Mouse (Mus musculus) hindbrain, embryonic 10.5 days (tissue): ENCODE data around the gene Wdr18. TPM values are rescaled to one million over a fixed set of nuclear protein-coding genes. Genes with fewer than 3 reads are reported as not detected.

Experiments used
- DNase-seq: peaks from one replicate; pipeline ENCODE4 v3.0.0-alpha.2; 2017; ENCODE audit warnings: low spot score
- H3K27ac ChIP-seq: fragments of 300-500 bp; sonication (generic); 2 replicates; pipeline ENCODE4 v1.5.1; 2016; ENCODE audit warnings: mild to moderate bottlenecking, moderate library complexity
- H3K27me3 ChIP-seq: fragments of 300-500 bp; sonication (generic); 2 replicates; pipeline ENCODE4 v1.6.1; 2016; ENCODE audit warnings: mild to moderate bottlenecking; ENCODE audit not compliant: poor library complexity, insufficient read depth, severe bottlenecking
- H3K36me3 ChIP-seq: fragments of 300-500 bp; sonication (generic); 2 replicates; pipeline ENCODE4 v1.6.1; 2016; ENCODE audit warnings: mild to moderate bottlenecking, moderate library complexity
- H3K4me1 ChIP-seq: fragments of 300-500 bp; sonication (generic); replicated peaks from 2 replicates; pipeline ENCODE4 v1.6.1; 2016; ENCODE audit warnings: mild to moderate bottlenecking
- H3K4me3 ChIP-seq: fragments of 300-500 bp; sonication (generic); 2 replicates; pipeline ENCODE4 v1.5.1; 2016; ENCODE audit warnings: mild to moderate bottlenecking, moderate library complexity
- H3K9me3 ChIP-seq: fragments of 300-500 bp; sonication (generic); 2 replicates; pipeline ENCODE4 v1.6.1; 2016; ENCODE audit warnings: mild to moderate bottlenecking, moderate library complexity
- WGBS: fragments of 180-500 bp; shearing (Covaris S2); methylation state at CpG from one replicate; pipeline ENCODE4 v1.1.7; 2016; 5-methylcytosine and 5-hydroxymethylcytosine counted together
- polyA plus RNA-seq: library from polyadenylated mRNA; unstranded; fragments of >200 nt; fragmentation: Nextera tagmentation; extraction: Ambion mirVana; gene quantifications from 2 replicates; pipeline ENCODE4 v1.2.1, GENCODE M21; 2016

The Wdr18 gene
- polyA plus RNA-seq, 1 experiment from 2014 or later, result 128 TPM

DNA sequence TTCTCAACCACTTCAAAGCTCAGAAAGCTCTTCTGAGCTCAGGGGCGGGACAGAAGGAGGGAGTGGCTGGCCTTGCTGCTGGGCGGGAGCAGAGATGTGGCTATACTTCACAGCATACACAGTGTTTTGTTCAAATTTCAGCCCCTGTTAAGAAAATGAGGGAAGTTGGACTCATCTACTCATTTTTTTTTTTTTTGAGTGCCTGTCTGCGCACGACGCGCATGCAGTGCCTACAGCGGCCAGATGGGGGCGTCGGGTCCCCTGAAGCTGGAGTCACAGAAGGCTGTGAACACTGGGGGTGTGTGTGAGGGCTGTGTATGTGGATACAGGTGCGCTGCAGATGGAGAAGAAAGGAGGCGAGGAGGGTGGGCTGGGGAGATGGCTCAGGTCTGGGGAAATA, 27.0 kb downstream of the Wdr18 start:
- peaks cover 13% of the 10 kb centered on the region for H3K36me3 ChIP-seq
- H3K4me3 ChIP-seq, result peak overlapping the region; percentile 61
- H3K9me3 ChIP-seq, result peaks cover 12% of the 10 kb centered on the region; the same call in 1 of the 2 replicates
- WGBS, result 3% methylated on average over 11 of the region's 11 CpGs
- H3K27ac ChIP-seq, result peak overlapping the region; percentile 87; the same call in 1 of the 2 replicates
- H3K4me1 ChIP-seq, result peaks cover 65% of the 10 kb centered on the region
- DNase-seq, result peak; percentile 88
- H3K27me3 ChIP-seq, result peaks cover 54% of the 10 kb centered on the region

- Histone ChIP-seq H3K27me3 (peaks cover 54% of the 10 kb centered on the region), H3K4me3 (peak overlapping the region; percentile 61), H3K27ac (peak overlapping the region; percentile 87), H3K9me3 (peaks cover 16% of the 10 kb centered on the region; the same call in 1 of the 2 replicates), H3K36me3 (peaks cover 19% of the 10 kb centered on the region), H3K4me1 (peaks cover 57% of the 10 kb centered on the region)
- DNase-seq, result no peak
- 10% methylated on average over 27 of the region's 27 CpGs for WGBS
Measured at GRCm38 (mm10) chr10:79987771-79988505, 28.0 kb downstream of the Wdr18 start.

DNA sequence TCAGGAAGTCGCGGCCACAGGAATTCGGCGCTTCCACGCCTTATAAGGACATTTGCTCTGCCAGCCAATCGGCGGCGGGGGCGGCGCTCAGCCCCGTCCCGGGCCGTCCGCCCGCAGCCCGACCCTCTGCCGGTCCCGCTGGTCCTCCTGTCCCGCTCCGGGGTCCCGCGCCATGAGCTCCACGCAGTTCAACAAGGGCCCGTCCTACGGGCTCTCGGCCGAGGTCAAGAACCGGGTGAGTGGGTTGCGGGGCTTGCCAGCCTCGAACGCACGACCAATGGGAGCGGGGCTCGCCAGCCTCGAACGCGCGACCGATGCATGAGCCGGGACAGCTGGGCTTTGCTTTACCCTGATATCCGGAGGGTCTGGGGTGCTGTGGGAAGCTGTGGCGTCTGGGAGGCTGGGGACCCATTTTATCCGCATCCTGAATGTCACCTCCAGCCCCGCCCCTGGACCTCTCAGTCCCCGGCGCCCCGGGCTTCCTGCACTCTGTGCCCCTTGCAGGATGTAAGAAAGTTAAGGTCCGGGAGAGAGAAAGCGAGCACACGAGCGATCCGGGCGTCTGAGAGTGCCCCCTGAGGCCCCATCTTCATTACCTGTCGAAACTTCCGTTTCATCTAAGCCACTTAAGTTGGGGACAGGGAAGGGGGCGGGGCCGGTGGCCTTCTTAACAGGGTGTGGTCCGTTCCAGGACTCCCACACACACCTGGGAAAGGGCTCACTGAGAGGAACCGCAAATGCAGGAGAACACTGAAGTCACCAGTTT, 28.7 kb downstream of the Wdr18 start, which contains the start of gene Cnn2:
Gene Cnn2 (plus strand): TSS at position 79 of the 766 bp plus-strand sequence.
- Histone ChIP-seq H3K36me3 (peaks cover 26% of the 10 kb centered on the region), H3K9me3 (peaks cover 16% of the 10 kb centered on the region; the same call in 1 of the 2 replicates), H3K27ac (peak within 1 kb of the TSS; percentile 87), H3K4me3 (peak within 1 kb of the TSS; percentile 61), H3K4me1 (peaks cover 50% of the 10 kb centered on the region), H3K27me3 (peaks cover 54% of the 10 kb centered on the region)
- peak; percentile 70 for DNase-seq
- WGBS, result under 1% methylated on average over 59 of the region's 59 CpGs

GRCm38 (mm10) chr10:79989272-79989786, 29.4 kb downstream of the Wdr18 start:
- peak overlapping the region; percentile 87 for H3K27ac ChIP-seq
- H3K4me3 ChIP-seq, result peak overlapping the region; percentile 61
- peaks cover 54% of the 10 kb centered on the region for H3K27me3 ChIP-seq
- WGBS, result 26% methylated on average over 8 of the region's 8 CpGs
- H3K36me3 ChIP-seq, result peaks cover 30% of the 10 kb centered on the region
- no peak for DNase-seq
- H3K4me1 ChIP-seq, result peaks cover 48% of the 10 kb centered on the region
- peaks cover 16% of the 10 kb centered on the region; the same call in 1 of the 2 replicates for H3K9me3 ChIP-seq

DNA sequence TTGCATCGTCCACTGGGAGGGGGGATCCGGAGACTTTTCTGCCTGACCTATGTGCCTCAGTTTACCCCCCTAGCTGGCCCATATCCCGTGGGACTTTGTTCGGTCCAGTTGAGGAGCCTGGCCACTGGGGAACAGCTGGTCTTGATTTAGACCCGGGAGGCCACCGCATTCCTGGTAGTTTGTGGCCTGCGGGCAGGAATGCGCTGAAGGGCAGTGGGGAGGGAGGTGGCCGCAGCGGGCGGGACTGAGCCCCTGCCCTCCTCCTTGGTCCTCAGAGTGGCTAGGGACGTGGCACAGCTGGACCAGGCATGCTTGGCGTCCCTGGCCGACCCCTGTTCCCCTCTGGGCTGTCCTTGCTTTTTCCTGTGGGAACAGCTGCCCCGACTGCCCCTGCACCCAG, 29.9 kb downstream of the Wdr18 start:
- Histone ChIP-seq H3K36me3 (peaks cover 36% of the 10 kb centered on the region), H3K4me1 (peaks cover 48% of the 10 kb centered on the region), H3K27me3 (peaks cover 54% of the 10 kb centered on the region), H3K4me3 (peak overlapping the region; percentile 61), H3K9me3 (peaks cover 16% of the 10 kb centered on the region; the same call in 1 of the 2 replicates), H3K27ac (peak overlapping the region; percentile 63)
- peak; percentile 42 for DNase-seq
- WGBS, result 12% methylated on average over 15 of the region's 15 CpGs

GRCm38 (mm10) chr10:79991099-79991498, 31.1 kb downstream of the Wdr18 start:
- DNase-seq, result no peak
- peak overlapping the region; percentile 2; the same call in 1 of the 2 replicates for H3K4me3 ChIP-seq
- peaks cover 38% of the 10 kb centered on the region for H3K36me3 ChIP-seq
- H3K4me1 ChIP-seq, result peaks cover 44% of the 10 kb centered on the region
- 56% methylated on average over 12 of the region's 12 CpGs for WGBS
- H3K9me3 ChIP-seq, result peaks cover 16% of the 10 kb centered on the region; the same call in 1 of the 2 replicates
- peaks cover 53% of the 10 kb centered on the region for H3K27me3 ChIP-seq
- H3K27ac ChIP-seq, result no peak overlapping the region

DNA sequence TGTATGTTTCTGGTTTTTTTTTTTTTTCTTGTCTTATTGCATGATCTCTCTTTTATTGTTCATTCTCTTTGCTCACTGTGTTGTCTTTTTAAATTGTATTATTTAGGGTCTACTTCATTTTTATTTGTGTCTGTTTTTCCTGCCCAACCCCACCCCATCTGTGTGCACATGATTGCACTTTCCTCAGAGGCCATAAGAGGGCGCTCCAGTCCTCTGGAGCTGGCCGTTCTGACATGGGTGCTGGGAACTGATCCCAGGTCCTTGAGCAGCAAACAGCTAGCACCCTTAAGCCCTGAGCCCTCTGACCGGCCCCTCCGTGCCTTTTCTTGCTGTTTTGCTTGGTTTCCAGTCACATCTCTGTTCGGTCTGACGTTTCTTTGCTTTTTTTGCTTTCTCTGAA, 31.6 kb downstream of the Wdr18 start:
- Histone ChIP-seq H3K9me3 (peaks cover 16% of the 10 kb centered on the region; the same call in 1 of the 2 replicates), H3K27me3 (peaks cover 49% of the 10 kb centered on the region), H3K4me3 (peak overlapping the region; percentile 2; the same call in 1 of the 2 replicates), H3K36me3 (peaks cover 38% of the 10 kb centered on the region), H3K4me1 (peaks cover 44% of the 10 kb centered on the region), H3K27ac (no peak overlapping the region)
- 84% methylated on average over 6 of the region's 6 CpGs for WGBS
- no peak for DNase-seq

- Histone ChIP-seq H3K4me3 (no peak overlapping the region), H3K4me1 (peaks cover 33% of the 10 kb centered on the region), H3K36me3 (peaks cover 38% of the 10 kb centered on the region), H3K27ac (no peak overlapping the region), H3K27me3 (peaks cover 40% of the 10 kb centered on the region), H3K9me3 (peaks cover 16% of the 10 kb centered on the region; the same call in 1 of the 2 replicates)
- 93% methylated on average over 16 of the region's 16 CpGs for WGBS
- no peak for DNase-seq
Measured at GRCm38 (mm10) chr10:79994397-79995115, 34.6 kb downstream of the Wdr18 start.

- DNase-seq, result no peak
- Histone ChIP-seq H3K9me3 (peaks cover 16% of the 10 kb centered on the region; the same call in 1 of the 2 replicates), H3K27me3 (peaks cover 40% of the 10 kb centered on the region), H3K4me1 (peaks cover 26% of the 10 kb centered on the region), H3K27ac (peak overlapping the region; percentile 81; the same call in 1 of the 2 replicates), H3K4me3 (peak overlapping the region; percentile 64; the same call in 1 of the 2 replicates), H3K36me3 (peaks cover 38% of the 10 kb centered on the region)
- WGBS, result 90% methylated on average over 1 of the region's 1 CpGs
Measured at GRCm38 (mm10) chr10:79995636-79996035, 35.7 kb downstream of the Wdr18 start.

GRCm38 (mm10) chr10:79996272-79997033, 36.5 kb downstream of the Wdr18 start, which contains the start of gene Abca7:
Gene Abca7, plus strand, starts transcription at chr10:79996494.
- H3K27ac ChIP-seq, result peak within 1 kb of the TSS; percentile 81

DNA sequence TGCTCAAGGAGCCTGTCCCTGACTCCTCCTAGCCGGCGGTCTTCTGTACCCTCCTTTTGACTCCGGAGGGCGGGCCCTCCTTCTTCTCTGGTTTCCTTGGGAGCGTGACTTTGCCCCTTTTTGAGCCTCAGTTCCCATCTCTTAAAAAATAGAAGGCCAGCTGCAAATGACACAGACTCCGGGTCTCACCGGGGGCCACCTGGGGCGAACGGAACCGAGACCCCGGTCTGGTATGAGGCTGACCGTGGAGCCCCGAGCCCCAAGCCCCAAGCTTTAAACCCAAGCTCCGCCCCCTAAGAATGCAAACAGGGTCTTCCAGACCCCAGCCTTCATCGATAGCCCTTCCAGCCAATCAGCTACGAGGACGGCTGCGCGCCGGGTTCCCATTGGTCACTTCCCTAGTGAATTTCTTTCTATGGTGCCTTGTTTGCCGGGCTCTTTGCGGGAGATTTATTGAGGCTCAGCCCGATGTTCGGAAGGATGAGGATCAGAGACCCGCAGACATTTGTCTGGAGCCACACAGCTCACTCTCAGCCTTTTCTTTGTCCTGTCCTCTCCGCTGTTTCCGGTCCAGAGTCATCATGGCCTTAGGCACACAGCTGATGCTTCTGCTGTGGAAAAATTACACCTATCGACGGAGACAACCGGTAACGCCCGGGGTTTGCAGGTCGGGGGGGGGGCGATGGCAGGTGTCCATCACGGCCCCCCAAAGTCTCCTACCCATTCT, 37.2 kb downstream of the Wdr18 start:
- Histone ChIP-seq H3K27me3 (peaks cover 47% of the 10 kb centered on the region), H3K4me1 (peaks cover 28% of the 10 kb centered on the region), H3K4me3 (peak overlapping the region; percentile 64), H3K27ac (peak overlapping the region; percentile 81), H3K36me3 (peaks cover 26% of the 10 kb centered on the region), H3K9me3 (0 out of 2 replicates have a peak, but pooled peaks cover 2% of the 10 kb centered on the region)
- DNase-seq, result peak; percentile 92
- under 1% methylated on average over 35 of the region's 35 CpGs for WGBS

More at GRCm38 (mm10) chr10:79996272-79997033, 36.5 kb downstream of the Wdr18 start, which contains the start of gene Abca7:
- H3K4me3 ChIP-seq, result peak within 1 kb of the TSS; percentile 64
- peaks cover 40% of the 10 kb centered on the region for H3K27me3 ChIP-seq
- under 1% methylated on average over 34 of the region's 34 CpGs for WGBS
- peaks cover 34% of the 10 kb centered on the region for H3K36me3 ChIP-seq
- DNase-seq, result peak; percentile 97
- peaks cover 26% of the 10 kb centered on the region for H3K4me1 ChIP-seq
- H3K9me3 ChIP-seq, result peaks cover 9% of the 10 kb centered on the region; the same call in 1 of the 2 replicates
